Mouse (Mus musculus): Measurements from ENCODE around the gene Olah. TPM values are rescaled to one million over a fixed set of nuclear protein-coding genes. Genes with fewer than 3 reads are reported as not detected.

Gene Olah
- total RNA-seq (2023) = not detected

DNA sequence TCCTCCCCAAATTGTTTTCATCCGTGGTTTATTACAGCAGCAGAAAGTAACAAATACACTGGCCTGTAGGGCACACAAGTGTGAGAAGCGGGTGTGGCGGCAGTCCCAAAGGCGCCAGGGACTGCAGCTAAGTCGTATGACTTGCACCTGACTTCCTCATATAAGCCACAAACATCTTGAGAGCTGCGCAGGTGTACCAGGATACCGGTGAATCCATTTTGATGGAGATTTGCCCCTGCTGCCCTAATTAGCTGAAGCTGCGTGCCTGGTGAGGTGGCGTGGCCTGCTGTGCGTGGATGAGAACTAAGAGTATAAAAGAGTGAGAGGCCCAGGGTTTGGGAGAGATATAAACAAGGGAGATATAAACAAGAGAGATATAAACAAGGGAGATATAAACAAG lies at the start of gene Olah:
Olah (minus strand) TSS at position 101 of the 400 bp plus-strand sequence.

DNA sequence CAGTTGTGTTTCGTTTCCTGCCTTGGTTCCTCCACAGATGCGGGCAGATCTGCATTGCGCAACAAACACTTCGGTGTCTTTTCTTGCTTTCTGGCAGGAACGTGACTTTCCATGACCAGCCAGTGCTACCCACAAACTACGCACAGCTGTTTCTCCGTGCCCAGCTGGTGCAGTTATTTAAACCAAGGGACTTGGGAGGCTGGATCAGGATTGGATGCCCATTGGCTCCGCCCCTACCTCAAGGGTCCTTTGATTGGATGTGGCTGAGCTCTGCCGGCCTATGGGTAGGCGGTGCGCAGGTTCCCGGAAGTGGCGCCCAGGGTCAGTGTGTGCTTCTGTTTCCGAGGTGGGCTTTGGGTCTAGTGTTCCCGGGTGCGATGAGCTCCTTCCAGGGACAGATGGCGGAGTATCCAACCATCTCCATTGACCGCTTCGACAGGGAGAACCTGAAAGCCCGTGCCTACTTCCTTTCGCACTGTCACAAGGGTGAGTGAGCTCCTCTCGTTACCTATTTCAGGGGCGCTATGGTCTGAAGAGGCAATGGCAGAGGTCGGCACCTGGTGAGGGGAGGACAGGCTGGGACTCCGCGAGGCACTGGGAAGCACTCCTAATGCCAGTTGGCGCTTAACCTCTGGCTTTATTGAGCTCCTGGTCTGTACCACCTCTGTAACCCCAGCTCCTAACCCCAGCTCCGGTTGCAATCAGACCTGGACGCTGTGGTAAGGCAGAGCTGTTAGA lies 27.0 kb upstream of the Olah start, which contains the start of gene Dclre1c:
Dclre1c (plus strand) TSS at position 291 of the 738 bp plus-strand sequence.

DNA sequence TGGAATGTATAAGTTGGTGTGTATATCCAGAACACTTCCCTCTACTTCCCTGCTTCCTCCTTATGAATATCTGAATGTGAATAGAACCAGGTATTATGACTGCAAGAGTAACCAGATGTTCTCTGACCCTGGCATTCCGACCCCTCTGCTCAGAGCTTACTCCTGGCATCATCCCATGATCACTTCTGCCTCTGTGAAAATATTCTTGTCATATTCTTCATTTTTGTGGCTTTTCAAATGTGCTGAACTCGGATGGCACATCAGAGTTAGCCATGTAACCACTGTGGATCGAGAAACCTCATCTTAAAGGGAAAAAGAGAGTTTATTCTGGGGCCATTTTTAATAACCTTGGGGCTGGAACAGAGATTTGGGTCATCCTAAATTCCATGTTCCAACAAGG lies 25.5 kb upstream of the Olah start, which contains the start of gene Meig1:
Meig1 (minus strand) TSS at position 101 of the 400 bp plus-strand sequence.

DNA sequence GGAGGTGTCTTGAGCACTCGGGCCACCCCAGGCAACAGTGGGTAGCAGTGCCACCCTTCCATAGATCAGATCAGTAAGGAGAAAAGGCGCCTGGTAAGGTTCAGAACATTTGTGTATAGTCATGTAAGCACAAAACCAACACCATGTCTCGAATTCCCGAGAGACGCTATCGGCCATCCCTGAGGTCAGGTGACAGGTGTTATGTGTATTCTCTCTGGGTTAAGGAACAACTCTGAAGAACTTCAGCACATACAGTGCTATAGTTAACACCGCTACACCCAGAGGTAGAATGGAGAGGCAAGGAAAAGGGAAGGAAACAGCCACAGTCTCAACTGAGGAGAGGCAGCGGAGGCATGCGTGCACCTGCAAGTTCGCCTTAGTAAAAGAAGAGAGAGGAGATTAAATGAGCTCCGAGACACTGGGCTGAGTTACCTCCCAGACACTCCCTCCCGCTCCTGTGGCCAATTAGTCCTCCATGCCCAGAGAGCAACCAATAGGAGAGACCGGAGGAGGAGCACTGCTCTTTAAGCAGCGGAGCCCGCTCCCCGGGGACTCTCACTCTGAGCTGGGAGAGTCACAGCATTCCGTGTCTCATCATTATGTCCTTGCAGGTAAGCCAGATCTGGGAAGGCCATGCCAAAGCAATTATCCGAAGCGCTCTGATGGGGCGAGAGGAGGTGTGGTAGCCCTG lies 61.3 kb downstream of the Olah start, which contains the start of gene Acbd7:
Acbd7 (plus strand) TSS at position 558 of the 691 bp plus-strand sequence.

DNA sequence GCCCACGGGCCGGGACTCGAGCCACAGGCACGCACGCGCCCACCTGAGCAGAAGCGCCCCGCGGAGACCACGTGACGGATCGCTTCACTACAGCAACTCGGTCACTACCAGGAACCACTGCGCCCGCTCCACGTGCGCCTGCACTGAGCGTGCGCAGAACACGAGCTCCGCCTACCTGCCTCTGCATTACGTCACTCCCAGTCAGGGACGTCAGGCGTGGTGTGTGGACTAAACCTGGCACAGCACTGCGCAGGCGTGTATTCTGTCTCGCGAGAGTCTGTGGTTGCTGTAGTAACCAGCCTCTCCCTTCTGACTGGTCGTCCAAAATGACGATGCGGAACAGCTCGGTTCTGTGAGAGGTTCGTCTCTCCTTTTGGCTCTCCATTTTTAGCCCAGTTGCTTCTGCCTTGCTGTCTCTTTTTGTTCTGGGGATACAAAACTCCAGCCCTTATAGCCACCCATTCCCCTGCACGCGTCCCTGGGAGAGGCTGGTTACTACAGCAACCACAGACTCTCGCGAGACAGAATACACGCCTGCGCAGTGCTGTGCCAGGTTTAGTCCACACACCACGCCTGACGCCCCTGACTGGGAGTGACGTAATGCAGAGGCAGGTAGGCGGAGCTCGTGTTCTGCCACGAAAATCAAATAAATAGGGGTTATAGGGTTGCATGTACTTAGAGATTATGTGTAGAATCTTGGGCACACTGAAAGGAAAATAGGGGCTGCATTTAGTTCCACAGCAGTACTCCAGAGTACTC lies 64.3 kb downstream of the Olah start, which contains the start of gene Rpp38:
Rpp38 (minus strand) TSS at position 160 of the 759 bp plus-strand sequence.

Other genes starting within 250 kb of the Olah start
- 33.3 TPM for gene Nmt2, start 113.0 kb downstream of the Olah start, total RNA-seq (2023)
- 5.3 TPM for gene Rpp38, start 64.6 kb downstream of the Olah start, total RNA-seq (2023)
- gene Acbd7, start 61.0 kb downstream of the Olah start, total RNA-seq (2023) = not detected
- gene Meig1, start 25.4 kb upstream of the Olah start, total RNA-seq (2023) = not detected
- gene Dclre1c, start 26.9 kb upstream of the Olah start, total RNA-seq (2023) = 36.7 TPM
- gene Suv39h2, start 77.8 kb upstream of the Olah start, total RNA-seq (2023) = 1.3 TPM
- 22.5 TPM for gene Gm45902, start 115.6 kb upstream of the Olah start, total RNA-seq (2023)
- gene Hspa14, start 115.6 kb upstream of the Olah start, total RNA-seq (2023) = 105 TPM
- 1.4 TPM for gene Cdnf, start 115.8 kb upstream of the Olah start, total RNA-seq (2023)
- 311 TPM for gene Fam107b, start 173.3 kb upstream of the Olah start, total RNA-seq (2023)